Mouse (Mus musculus): ENCODE measurements around the gene Slc6a19.

DNA sequence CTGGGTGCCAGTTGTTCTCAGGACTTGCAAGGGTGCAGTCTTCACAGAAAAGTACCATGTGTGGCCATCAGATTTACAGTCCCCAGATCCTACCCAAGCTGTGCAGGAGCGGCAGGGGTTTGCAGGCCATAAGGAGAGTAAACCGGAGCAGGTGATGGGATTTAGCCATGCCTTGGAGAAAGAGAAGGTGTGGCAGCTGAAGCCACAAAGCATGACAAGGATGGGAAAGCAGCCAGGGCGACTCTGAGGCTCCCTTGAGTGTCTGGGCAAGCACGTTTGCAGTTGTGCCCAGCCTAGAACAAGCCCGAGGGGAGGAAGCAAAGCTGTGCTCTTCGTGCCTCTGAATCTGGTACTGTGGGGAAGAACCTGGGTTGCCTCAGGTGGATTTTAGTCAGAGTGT, 45.8 kb upstream of the Slc6a19 start:
- TF ChIP-seq CTCF (IDR thresholded peaks at IDR 0.05; ENCODE audit: extremely low read depth, insufficient read length, insufficient replicate concordance, low read depth, low read length) = no peak
- no peak for TF ChIP-seq POLR2A (IDR thresholded peaks at IDR 0.05; ENCODE audit: low read depth, low read length)

Data from small intestine, adult 2 months (tissue).